Mouse (Mus musculus): ENCODE data around the gene Uqcrfs1. TPM values are rescaled to one million over a fixed set of nuclear protein-coding genes. Genes with fewer than 3 reads are reported as not detected.

Gene Uqcrfs1
- polyA plus RNA-seq, 1 experiment, result 32.7 TPM

DNA sequence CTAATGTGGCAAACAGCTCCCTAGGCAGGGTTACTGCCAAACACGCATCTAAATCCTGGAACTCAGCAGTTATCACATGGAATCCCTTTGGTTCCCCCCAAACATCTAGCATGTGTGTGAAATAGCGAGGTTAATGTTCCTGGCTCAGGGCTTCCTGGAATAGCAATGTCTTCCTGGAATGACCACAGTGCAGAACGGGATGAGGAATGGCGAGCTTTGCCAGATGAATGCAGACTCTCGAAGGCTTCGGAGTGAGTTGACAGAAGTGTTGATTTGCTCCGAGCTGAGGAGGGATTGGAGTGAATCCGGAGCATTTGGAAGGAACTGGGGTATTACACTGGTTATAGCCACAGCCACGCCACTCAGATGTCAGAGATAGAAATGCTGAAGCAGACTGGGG, 21.2 kb downstream of the Uqcrfs1 start:
- 87% methylated on average over 9 of the region's 9 CpGs for WGBS
- Histone ChIP-seq H3K27ac (ENCODE audit: control insufficient read depth, insufficient read depth, low read depth, low read length, poor library complexity) (no peak overlapping the region), H3K4me1 (ENCODE audit: control insufficient read depth, insufficient read depth, low read length) (no peaks in the 10 kb centered on the region), H3K4me3 (replicated peaks; ENCODE audit: control insufficient read depth, low read depth, low read length) (no peak overlapping the region)
- TF ChIP-seq POLR2A (IDR thresholded peaks at IDR 0.05; ENCODE audit: borderline replicate concordance, control insufficient read depth, low read depth, low read length) (no peak), CTCF (IDR thresholded peaks at IDR 0.05; ENCODE audit: control insufficient read depth, insufficient read depth, low read length) (no peak)

DNA sequence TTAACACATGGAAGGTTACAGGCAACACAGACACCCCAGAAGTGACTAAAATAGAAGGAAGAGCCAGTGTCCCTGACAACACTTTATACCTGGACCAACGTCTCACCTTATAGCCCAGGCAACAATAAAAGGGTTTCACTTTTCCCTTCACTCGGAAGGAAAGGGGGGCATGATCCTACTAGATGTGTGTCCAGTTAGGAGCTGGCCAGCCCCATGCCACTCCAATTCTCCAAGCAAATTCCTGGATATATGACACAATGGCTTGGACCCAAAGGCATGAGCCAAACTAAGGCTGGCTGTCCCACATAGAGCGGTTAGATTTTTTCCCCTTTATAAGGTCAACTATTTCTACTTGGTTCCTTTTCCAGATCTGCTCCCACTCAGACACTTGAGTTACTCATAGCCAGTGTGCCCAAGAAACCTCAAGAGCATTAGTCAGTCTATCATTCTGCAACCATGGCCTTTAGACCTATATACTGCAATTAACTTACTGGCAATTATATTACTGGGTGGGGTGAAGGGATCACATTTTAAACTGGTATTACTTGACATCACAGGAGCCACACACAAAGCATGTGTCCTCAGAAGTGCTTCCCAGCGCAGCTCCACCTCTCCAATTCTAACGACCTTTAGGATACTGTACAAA, 21.8 kb downstream of the Uqcrfs1 start:
- WGBS, result 84% methylated on average over 5 of the region's 5 CpGs
- Histone ChIP-seq H3K27ac (ENCODE audit: control insufficient read depth, insufficient read depth, low read depth, low read length, poor library complexity) (no peak overlapping the region), H3K4me3 (replicated peaks; ENCODE audit: control insufficient read depth, low read depth, low read length) (no peak overlapping the region), H3K4me1 (ENCODE audit: control insufficient read depth, insufficient read depth, low read length) (no peaks in the 10 kb centered on the region)
- TF ChIP-seq POLR2A (IDR thresholded peaks at IDR 0.05; ENCODE audit: borderline replicate concordance, control insufficient read depth, low read depth, low read length) (no peak), CTCF (IDR thresholded peaks at IDR 0.05; ENCODE audit: control insufficient read depth, insufficient read depth, low read length) (no peak)

GRCm38 (mm10) chr13:30521282-30521902, 23.8 kb downstream of the Uqcrfs1 start:
- no peaks in the 10 kb centered on the region for H3K4me1 ChIP-seq (ENCODE audit: control insufficient read depth, insufficient read depth, low read length)
- TF ChIP-seq POLR2A (IDR thresholded peaks at IDR 0.05; ENCODE audit: borderline replicate concordance, control insufficient read depth, low read depth, low read length) (no peak), CTCF (IDR thresholded peaks at IDR 0.05; ENCODE audit: control insufficient read depth, insufficient read depth, low read length) (no peak)
- H3K27ac ChIP-seq (ENCODE audit: control insufficient read depth, insufficient read depth, low read depth, low read length, poor library complexity), result no peak overlapping the region
- H3K4me3 ChIP-seq (replicated peaks; ENCODE audit: control insufficient read depth, low read depth, low read length), result no peak overlapping the region
- 73% methylated on average over 16 of the region's 16 CpGs for WGBS

DNA sequence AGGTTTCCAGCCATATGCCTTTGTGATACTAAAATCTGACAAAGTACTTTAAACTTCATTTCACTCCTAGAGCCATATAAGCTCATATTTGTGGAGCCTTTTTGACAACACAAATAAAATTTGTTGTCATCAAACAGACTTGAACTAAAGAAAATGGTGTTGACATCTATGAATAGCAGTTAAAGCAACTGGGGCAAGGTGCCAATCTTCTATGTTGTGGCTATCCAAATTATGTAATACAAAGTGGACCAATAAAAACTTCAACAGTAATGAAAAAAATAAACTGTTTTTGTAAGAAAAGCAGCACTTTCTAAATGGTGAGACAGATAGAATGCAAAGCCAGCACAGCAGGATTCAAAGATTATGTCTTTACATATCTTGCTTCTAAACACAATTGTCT, 27.0 kb downstream of the Uqcrfs1 start:
- TF ChIP-seq CTCF (IDR thresholded peaks at IDR 0.05; ENCODE audit: control insufficient read depth, insufficient read depth, low read length) (no peak), POLR2A (IDR thresholded peaks at IDR 0.05; ENCODE audit: borderline replicate concordance, control insufficient read depth, low read depth, low read length) (no peak)
- H3K27ac ChIP-seq (ENCODE audit: control insufficient read depth, insufficient read depth, low read depth, low read length, poor library complexity), result no peak overlapping the region
- H3K4me1 ChIP-seq (ENCODE audit: control insufficient read depth, insufficient read depth, low read length), result no peaks in the 10 kb centered on the region
- H3K4me3 ChIP-seq (replicated peaks; ENCODE audit: control insufficient read depth, low read depth, low read length), result no peak overlapping the region

DNA sequence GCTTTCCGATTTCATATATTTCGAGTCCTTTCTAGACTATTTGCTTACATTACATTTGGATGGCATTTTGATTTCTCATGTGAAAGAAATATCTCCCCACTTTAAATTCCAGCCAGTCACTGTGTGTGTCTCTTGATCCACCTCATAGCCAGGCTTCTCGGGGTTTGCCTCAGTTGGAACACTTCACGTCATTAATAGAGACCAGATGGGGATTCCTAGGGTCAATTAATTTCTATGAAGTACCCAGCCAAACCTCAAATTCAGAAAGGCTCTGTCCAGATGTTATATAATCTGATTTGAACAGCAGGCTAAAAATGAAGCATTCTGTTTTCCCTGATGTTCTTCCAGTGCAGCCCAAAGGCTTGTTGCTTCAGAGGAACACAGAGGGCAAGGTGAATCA, 37.5 kb downstream of the Uqcrfs1 start:
- TF ChIP-seq POLR2A (IDR thresholded peaks at IDR 0.05; ENCODE audit: borderline replicate concordance, control insufficient read depth, low read depth, low read length) (no peak), CTCF (IDR thresholded peaks at IDR 0.05; ENCODE audit: control insufficient read depth, insufficient read depth, low read length) (no peak)
- 83% methylated on average over 4 of the region's 4 CpGs for WGBS
- Histone ChIP-seq H3K27ac (ENCODE audit: control insufficient read depth, insufficient read depth, low read depth, low read length, poor library complexity) (no peak overlapping the region), H3K4me1 (ENCODE audit: control insufficient read depth, insufficient read depth, low read length) (no peaks in the 10 kb centered on the region), H3K4me3 (replicated peaks; ENCODE audit: control insufficient read depth, low read depth, low read length) (no peak overlapping the region)

DNA sequence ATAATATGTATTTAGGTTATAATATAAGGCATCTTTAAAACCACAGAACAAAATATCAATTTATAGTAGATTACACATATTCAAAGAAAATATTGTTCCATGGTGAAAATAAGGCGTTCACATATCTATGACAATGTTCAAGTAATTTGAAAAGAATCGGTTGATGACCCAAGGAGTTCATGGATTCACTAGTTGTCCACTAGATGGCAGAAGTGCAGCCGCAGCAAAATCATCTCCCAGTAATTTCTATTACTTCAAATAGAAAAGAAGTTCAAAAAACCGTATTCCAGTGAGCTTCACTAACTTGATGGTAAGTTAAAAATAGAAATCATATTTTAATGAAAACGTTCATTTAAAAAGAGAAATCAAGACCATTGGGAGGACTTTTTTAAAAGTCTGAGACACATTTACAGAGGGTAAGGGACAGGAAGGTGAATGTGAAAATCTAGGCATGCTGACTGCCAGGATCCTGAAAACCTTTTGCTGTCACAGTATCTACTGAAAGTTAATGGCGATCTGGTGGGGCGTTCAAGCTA, 43.2 kb downstream of the Uqcrfs1 start:
- TF ChIP-seq CTCF (IDR thresholded peaks at IDR 0.05; ENCODE audit: control insufficient read depth, insufficient read depth, low read length), result no peak
- no peak overlapping the region for H3K27ac ChIP-seq (ENCODE audit: control insufficient read depth, insufficient read depth, low read depth, low read length, poor library complexity)
- WGBS, result 21% methylated on average over 7 of the region's 7 CpGs
- H3K4me3 ChIP-seq (replicated peaks; ENCODE audit: control insufficient read depth, low read depth, low read length), result no peak overlapping the region
- no peaks in the 10 kb centered on the region for H3K4me1 ChIP-seq (ENCODE audit: control insufficient read depth, insufficient read depth, low read length)

Other genes with a start within 250 kb of the Uqcrfs1 start
- gene Agtr1a, start 208.9 kb downstream of the Uqcrfs1 start, polyA plus RNA-seq (2011; ENCODE audit: insufficient read depth, insufficient read length, low replicate concordance, missing spikeins), result 7.6 and 16.7 TPM in 2 replicates
- gene Dusp22, start 114.6 kb upstream of the Uqcrfs1 start, polyA plus RNA-seq (2011; ENCODE audit: insufficient read depth, insufficient read length, low replicate concordance, missing spikeins), result 4.8 and 8.9 TPM in 2 replicates
- gene Irf4, start 203.9 kb upstream of the Uqcrfs1 start, polyA plus RNA-seq (2011; ENCODE audit: insufficient read depth, insufficient read length, low replicate concordance, missing spikeins), result 3.0 and 6.3 TPM in 2 replicates

Measured in bone marrow, adult 2 months (tissue).